Mouse (Mus musculus): ENCODE data around the gene Zfp870. TPM values are rescaled to one million over a fixed set of nuclear protein-coding genes. Genes with fewer than 3 reads are reported as not detected.
A peak's percentile ranks its signal among the peaks of the same experiment; 100 is the strongest.

Gene Zfp870
- polyA plus RNA-seq (2015; fragmentation: Nextera tagmentation; extraction: Ambion mirVana) = 1.3 and 1.4 TPM in 2 replicates

- H3K36me3 ChIP-seq (ENCODE audit: control insufficient read depth, insufficient read depth) = no peaks in the 10 kb centered on the region
- 13% methylated on average over 33 of the region's 33 CpGs for WGBS (ENCODE audit: insufficient replicate concordance)
- H3K27me3 ChIP-seq (ENCODE audit: control insufficient read depth, insufficient read depth, low read depth, low read length) = no peaks in the 10 kb centered on the region
- H3K4me3 ChIP-seq (ENCODE audit: low read depth, low read length) = peak within 1 kb of the TSS; percentile 73
- ATAC-seq (ENCODE audit: low read depth) = peak; percentile 97
- H3K4me1 ChIP-seq (ENCODE audit: control insufficient read depth, low read depth, low read length) = peaks cover 10% of the 10 kb centered on the region
- H3K27ac ChIP-seq (ENCODE audit: low read length) = peak within 1 kb of the TSS; percentile 48
- peak within 1 kb of the TSS; percentile 77 for H3K9ac ChIP-seq (ENCODE audit: low read depth, low read length)
- peak within 1 kb of the TSS; percentile 85 for H3K4me2 ChIP-seq (ENCODE audit: low read depth, low read length)
- no peaks in the 10 kb centered on the region for H3K9me3 ChIP-seq (replicated peaks; ENCODE audit: control insufficient read depth, low read length)
These were observed at the start of gene Zfp870 for GRCm38 (mm10) chr17:32891239-32892180. Gene Zfp870, minus strand, starts transcription at chr17:32891642.

GRCm38 (mm10) chr17:32939831-32940230 is 48.4 kb upstream of the Zfp870 start:
- WGBS (ENCODE audit: insufficient replicate concordance) = 70% methylated on average over 4 of the region's 4 CpGs
- no peak for ATAC-seq (ENCODE audit: low read depth)
- Histone ChIP-seq H3K36me3 (ENCODE audit: control insufficient read depth, insufficient read depth) (no peaks in the 10 kb centered on the region), H3K9me3 (replicated peaks; ENCODE audit: control insufficient read depth, low read length) (no peaks in the 10 kb centered on the region), H3K4me3 (ENCODE audit: low read depth, low read length) (no peak overlapping the region), H3K4me1 (ENCODE audit: control insufficient read depth, low read depth, low read length) (no peaks in the 10 kb centered on the region), H3K4me2 (ENCODE audit: low read depth, low read length) (no peak overlapping the region), H3K9ac (ENCODE audit: low read depth, low read length) (no peak overlapping the region), H3K27ac (ENCODE audit: low read length) (no peak overlapping the region), H3K27me3 (ENCODE audit: control insufficient read depth, insufficient read depth, low read depth, low read length) (no peaks in the 10 kb centered on the region)

GRCm38 (mm10) chr17:32927803-32928202 is 36.4 kb upstream of the Zfp870 start:
- no peaks in the 10 kb centered on the region for H3K36me3 ChIP-seq (ENCODE audit: control insufficient read depth, insufficient read depth)
- no peak overlapping the region for H3K27ac ChIP-seq (ENCODE audit: low read length)
- no peaks in the 10 kb centered on the region for H3K27me3 ChIP-seq (ENCODE audit: control insufficient read depth, insufficient read depth, low read depth, low read length)
- 68% methylated on average over 5 of the region's 5 CpGs for WGBS (ENCODE audit: insufficient replicate concordance)
- no peak overlapping the region for H3K4me2 ChIP-seq (ENCODE audit: low read depth, low read length)
- no peaks in the 10 kb centered on the region for H3K9me3 ChIP-seq (replicated peaks; ENCODE audit: control insufficient read depth, low read length)
- no peak overlapping the region for H3K9ac ChIP-seq (ENCODE audit: low read depth, low read length)
- ATAC-seq (ENCODE audit: low read depth) = no peak
- H3K4me3 ChIP-seq (ENCODE audit: low read depth, low read length) = no peak overlapping the region
- H3K4me1 ChIP-seq (ENCODE audit: control insufficient read depth, low read depth, low read length) = peaks cover 3% of the 10 kb centered on the region

- Histone ChIP-seq H3K4me3 (ENCODE audit: low read depth, low read length) (peak overlapping the region; percentile 54), H3K36me3 (ENCODE audit: control insufficient read depth, insufficient read depth) (no peaks in the 10 kb centered on the region), H3K27ac (ENCODE audit: low read length) (peak overlapping the region; percentile 69), H3K9ac (ENCODE audit: low read depth, low read length) (peak overlapping the region; percentile 47; the same call in 1 of the 2 replicates), H3K9me3 (replicated peaks; ENCODE audit: control insufficient read depth, low read length) (no peaks in the 10 kb centered on the region), H3K4me2 (ENCODE audit: low read depth, low read length) (peak overlapping the region; percentile 67), H3K4me1 (ENCODE audit: control insufficient read depth, low read depth, low read length) (peaks cover 3% of the 10 kb centered on the region), H3K27me3 (ENCODE audit: control insufficient read depth, insufficient read depth, low read depth, low read length) (no peaks in the 10 kb centered on the region)
- 13% methylated on average over 32 of the region's 32 CpGs for WGBS (ENCODE audit: insufficient replicate concordance)
- peak; percentile 85 for ATAC-seq (ENCODE audit: low read depth)
These were observed 33.3 kb upstream of the Zfp870 start for GRCm38 (mm10) chr17:32924658-32925312.

DNA sequence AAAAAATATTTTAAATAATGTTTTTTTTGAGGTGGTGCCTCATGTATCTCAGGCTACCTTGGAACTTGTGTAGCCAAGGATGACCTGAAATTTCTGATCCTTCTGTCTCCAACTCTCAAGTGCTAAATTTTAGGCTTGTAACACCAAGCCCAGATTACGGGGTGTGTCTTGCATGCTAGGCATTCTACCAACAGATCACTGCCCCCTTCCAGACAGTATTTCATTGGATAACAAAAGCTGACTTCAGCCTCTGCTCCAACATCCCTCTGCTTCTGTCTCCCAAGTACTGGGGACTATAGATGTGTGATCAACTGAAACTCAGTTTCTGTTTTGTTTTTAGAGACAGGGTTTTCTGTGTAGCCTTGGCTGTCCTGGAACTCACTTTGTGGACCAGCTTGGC is 32.2 kb upstream of the Zfp870 start:
- no peaks in the 10 kb centered on the region for H3K36me3 ChIP-seq (ENCODE audit: control insufficient read depth, insufficient read depth)
- H3K4me1 ChIP-seq (ENCODE audit: control insufficient read depth, low read depth, low read length) = peaks cover 3% of the 10 kb centered on the region
- no peaks in the 10 kb centered on the region for H3K9me3 ChIP-seq (replicated peaks; ENCODE audit: control insufficient read depth, low read length)
- H3K4me2 ChIP-seq (ENCODE audit: low read depth, low read length) = no peak overlapping the region
- no peak overlapping the region for H3K4me3 ChIP-seq (ENCODE audit: low read depth, low read length)
- no peak for ATAC-seq (ENCODE audit: low read depth)
- no peaks in the 10 kb centered on the region for H3K27me3 ChIP-seq (ENCODE audit: control insufficient read depth, insufficient read depth, low read depth, low read length)
- H3K27ac ChIP-seq (ENCODE audit: low read length) = no peak overlapping the region
- WGBS (ENCODE audit: insufficient replicate concordance) = 57% methylated on average over 1 of the region's 1 CpGs
- no peak overlapping the region for H3K9ac ChIP-seq (ENCODE audit: low read depth, low read length)

DNA sequence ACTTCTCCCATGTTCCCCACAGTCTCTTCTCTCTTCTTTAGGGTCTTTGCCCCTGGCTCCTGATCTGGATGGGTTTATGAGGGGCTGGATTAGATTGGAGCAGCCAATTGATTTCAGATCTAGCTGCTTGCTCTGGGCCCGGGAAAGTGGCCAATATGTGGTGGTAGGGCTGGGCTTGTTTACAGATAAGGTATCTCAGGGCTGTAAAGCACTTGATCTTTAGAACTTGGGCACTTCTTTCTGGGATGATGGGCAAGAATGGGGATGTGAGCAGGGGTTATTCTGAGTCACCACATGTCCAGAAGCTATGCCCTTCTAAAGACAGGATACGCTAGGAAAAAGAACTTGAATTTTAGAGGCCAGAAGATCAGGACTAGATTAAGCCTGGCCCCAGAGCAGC is 27.7 kb upstream of the Zfp870 start:
- H3K4me3 ChIP-seq (ENCODE audit: low read depth, low read length) = no peak overlapping the region
- no peak overlapping the region for H3K9ac ChIP-seq (ENCODE audit: low read depth, low read length)
- H3K4me1 ChIP-seq (ENCODE audit: control insufficient read depth, low read depth, low read length) = no peaks in the 10 kb centered on the region
- H3K36me3 ChIP-seq (ENCODE audit: control insufficient read depth, insufficient read depth) = no peaks in the 10 kb centered on the region
- no peaks in the 10 kb centered on the region for H3K9me3 ChIP-seq (replicated peaks; ENCODE audit: control insufficient read depth, low read length)
- 41% methylated on average over 2 of the region's 2 CpGs for WGBS (ENCODE audit: insufficient replicate concordance)
- no peaks in the 10 kb centered on the region for H3K27me3 ChIP-seq (ENCODE audit: control insufficient read depth, insufficient read depth, low read depth, low read length)
- no peak overlapping the region for H3K4me2 ChIP-seq (ENCODE audit: low read depth, low read length)
- no peak for ATAC-seq (ENCODE audit: low read depth)
- H3K27ac ChIP-seq (ENCODE audit: low read length) = no peak overlapping the region

- Histone ChIP-seq H3K27me3 (ENCODE audit: control insufficient read depth, insufficient read depth, low read depth, low read length) (no peaks in the 10 kb centered on the region), H3K9me3 (replicated peaks; ENCODE audit: control insufficient read depth, low read length) (no peaks in the 10 kb centered on the region), H3K9ac (ENCODE audit: low read depth, low read length) (no peak within 1 kb of the TSS), H3K4me1 (ENCODE audit: control insufficient read depth, low read depth, low read length) (no peaks in the 10 kb centered on the region), H3K27ac (ENCODE audit: low read length) (no peak within 1 kb of the TSS), H3K4me2 (ENCODE audit: low read depth, low read length) (no peak within 1 kb of the TSS), H3K36me3 (ENCODE audit: control insufficient read depth, insufficient read depth) (no peaks in the 10 kb centered on the region), H3K4me3 (ENCODE audit: low read depth, low read length) (no peak within 1 kb of the TSS)
- WGBS (ENCODE audit: insufficient replicate concordance) = 51% methylated on average over 2 of the region's 2 CpGs
- no peak for ATAC-seq (ENCODE audit: low read depth)
These were observed 25.7 kb upstream of the Zfp870 start, which contains the start of gene Cyp4f14 for GRCm38 (mm10) chr17:32917131-32917530. Gene Cyp4f14, minus strand, starts transcription at chr17:32917342.

- Histone ChIP-seq H3K4me1 (ENCODE audit: control insufficient read depth, low read depth, low read length) (no peaks in the 10 kb centered on the region), H3K9ac (ENCODE audit: low read depth, low read length) (no peak overlapping the region), H3K27ac (ENCODE audit: low read length) (no peak overlapping the region), H3K4me2 (ENCODE audit: low read depth, low read length) (no peak overlapping the region), H3K36me3 (ENCODE audit: control insufficient read depth, insufficient read depth) (no peaks in the 10 kb centered on the region), H3K27me3 (ENCODE audit: control insufficient read depth, insufficient read depth, low read depth, low read length) (no peaks in the 10 kb centered on the region), H3K9me3 (replicated peaks; ENCODE audit: control insufficient read depth, low read length) (no peaks in the 10 kb centered on the region), H3K4me3 (ENCODE audit: low read depth, low read length) (no peak overlapping the region)
- 44% methylated on average over 1 of the region's 1 CpGs for WGBS (ENCODE audit: insufficient replicate concordance)
- ATAC-seq (ENCODE audit: low read depth) = no peak
These were observed 24.6 kb upstream of the Zfp870 start for GRCm38 (mm10) chr17:32916075-32916474.

DNA sequence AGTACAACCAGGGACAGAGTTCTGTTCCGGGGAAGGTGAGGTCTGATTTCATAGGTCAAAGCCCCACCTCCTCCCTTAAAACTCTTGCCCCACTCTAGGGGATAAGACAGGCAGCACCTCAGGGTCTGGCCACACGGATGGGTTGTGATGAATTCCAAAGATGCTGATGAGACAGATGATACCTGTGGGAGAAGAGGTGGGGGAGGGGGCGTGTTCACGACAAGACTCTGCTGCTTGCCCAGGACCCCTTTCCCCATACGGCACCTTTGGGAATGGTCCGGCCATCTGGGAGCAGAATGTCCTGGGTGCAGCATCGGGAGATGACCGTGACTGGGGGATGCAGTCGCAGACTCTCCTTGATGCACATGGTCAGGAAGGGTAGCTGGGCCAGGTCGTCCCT is 14.7 kb upstream of the Zfp870 start:
- Histone ChIP-seq H3K27me3 (ENCODE audit: control insufficient read depth, insufficient read depth, low read depth, low read length) (no peaks in the 10 kb centered on the region), H3K9me3 (replicated peaks; ENCODE audit: control insufficient read depth, low read length) (no peaks in the 10 kb centered on the region), H3K4me1 (ENCODE audit: control insufficient read depth, low read depth, low read length) (no peaks in the 10 kb centered on the region), H3K36me3 (ENCODE audit: control insufficient read depth, insufficient read depth) (no peaks in the 10 kb centered on the region), H3K9ac (ENCODE audit: low read depth, low read length) (no peak overlapping the region), H3K4me3 (ENCODE audit: low read depth, low read length) (no peak overlapping the region), H3K4me2 (ENCODE audit: low read depth, low read length) (no peak overlapping the region), H3K27ac (ENCODE audit: low read length) (no peak overlapping the region)
- 53% methylated on average over 10 of the region's 10 CpGs for WGBS (ENCODE audit: insufficient replicate concordance)
- no peak for ATAC-seq (ENCODE audit: low read depth)

All from liver, embryonic 16.5 days (tissue).